Mouse (Mus musculus) urinary bladder, postnatal 14 days (tissue): ENCODE measurements around the gene Ceacam10.
"Not testable (repeated sequence)": the region's sequence is repeated elsewhere in the genome, so short reads cannot be mapped to it uniquely, and the experiment has no call there.

Experiments
- DNase-seq: peaks from one replicate; pipeline ENCODE4 v3.0.0; 2021; ENCODE audit warnings: low spot score

The Ceacam10 gene

DNA sequence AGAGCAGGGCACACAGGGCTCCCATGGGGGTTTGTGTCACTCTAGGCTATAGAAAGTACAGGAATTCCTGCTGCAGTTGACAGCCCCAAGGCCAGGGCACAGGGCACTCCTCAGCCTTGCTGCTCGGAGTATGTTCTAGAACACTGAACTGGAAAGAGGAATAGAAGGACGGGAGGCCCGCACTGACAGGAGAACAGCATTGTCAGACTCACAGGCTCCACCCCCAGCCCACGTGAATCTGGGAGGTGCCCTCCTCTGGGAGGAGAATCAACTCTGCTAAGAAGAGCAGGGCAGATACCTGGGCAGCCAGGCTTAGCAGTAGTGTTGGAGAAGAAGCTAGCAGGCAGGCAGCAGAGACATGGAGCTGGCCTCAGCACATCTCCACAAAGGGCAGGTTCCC is at the start of gene Ceacam10:
Ceacam10 (plus strand) TSS at position 289 of the 400 bp plus-strand sequence.
- not testable (repeated sequence) for DNase-seq

DNA sequence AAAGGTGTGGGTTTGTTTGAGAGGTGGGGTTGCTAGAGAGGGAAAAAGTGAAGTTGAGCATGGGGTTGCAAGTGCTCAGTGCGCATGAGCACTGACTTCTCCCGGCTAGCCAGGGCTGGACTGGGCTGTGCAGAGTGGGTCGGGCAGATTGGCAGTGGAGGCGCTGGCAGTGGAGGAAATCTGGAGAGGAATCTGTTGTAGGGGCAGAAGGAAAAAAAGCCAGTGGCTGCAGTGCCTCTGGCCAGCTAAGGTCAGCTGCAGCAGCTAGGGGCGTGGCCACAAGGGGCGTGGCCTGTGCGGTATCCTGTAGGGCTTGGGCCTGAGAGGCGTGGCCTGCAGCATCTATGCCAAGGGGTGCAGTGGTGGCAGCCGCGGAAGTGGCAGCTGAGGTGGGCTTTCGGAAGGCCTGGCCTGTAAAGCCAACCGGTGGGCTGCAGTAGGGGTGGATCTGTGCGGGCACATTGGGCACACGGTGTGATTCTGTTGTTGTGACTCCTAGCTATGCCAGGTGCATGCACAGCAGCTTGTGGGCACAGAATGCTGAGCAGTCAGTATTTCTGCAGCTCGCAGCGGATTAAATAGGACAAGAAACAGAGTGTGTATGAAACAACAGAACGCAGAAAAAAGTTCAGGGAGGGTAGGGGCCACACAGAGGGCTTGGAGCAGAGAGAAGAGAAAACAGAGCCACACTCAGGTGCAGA is 40.9 kb upstream of the Ceacam10 start:
- peak; percentile 16 for DNase-seq

DNA sequence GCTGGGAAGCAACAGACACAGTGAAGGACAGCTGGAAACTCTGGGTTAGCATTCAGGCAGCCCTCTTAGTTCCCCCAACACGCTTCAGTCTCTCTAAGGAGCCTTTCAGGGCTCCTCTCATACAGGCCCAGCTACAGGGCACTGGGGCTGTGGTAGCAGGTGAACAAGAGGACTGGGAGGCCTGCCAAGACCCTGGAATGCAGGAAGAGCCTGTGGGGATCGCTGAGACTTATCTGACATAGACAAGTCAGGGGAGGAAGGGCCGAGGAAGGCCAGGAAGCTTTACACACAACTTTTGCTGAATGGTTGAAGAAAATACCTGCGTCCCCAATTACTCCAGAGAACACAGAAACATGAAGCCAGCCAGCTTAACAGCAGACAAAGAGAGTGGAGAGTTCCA is 26.3 kb upstream of the Ceacam10 start:
- DNase-seq = no peak

DNA sequence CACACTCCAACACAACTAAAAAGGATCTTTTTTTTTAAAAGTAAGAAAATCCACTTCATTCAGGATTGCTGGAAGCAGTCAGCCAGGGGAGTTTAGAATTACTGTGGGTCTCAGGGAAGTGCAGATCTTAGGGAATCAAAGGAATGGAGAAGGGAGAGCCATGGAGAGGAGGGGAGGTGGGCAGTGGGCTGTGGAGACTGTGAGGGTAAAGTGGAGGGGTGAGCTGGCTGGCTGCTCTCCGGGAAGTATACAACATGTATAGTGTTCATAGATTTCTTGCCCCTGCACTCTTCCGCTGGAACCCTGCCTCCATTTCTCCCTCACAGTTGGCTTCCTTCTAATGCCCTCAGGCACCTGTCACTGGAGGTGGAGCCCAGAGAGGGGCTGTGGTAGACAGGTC is 25.4 kb upstream of the Ceacam10 start:
- no peak for DNase-seq

DNA sequence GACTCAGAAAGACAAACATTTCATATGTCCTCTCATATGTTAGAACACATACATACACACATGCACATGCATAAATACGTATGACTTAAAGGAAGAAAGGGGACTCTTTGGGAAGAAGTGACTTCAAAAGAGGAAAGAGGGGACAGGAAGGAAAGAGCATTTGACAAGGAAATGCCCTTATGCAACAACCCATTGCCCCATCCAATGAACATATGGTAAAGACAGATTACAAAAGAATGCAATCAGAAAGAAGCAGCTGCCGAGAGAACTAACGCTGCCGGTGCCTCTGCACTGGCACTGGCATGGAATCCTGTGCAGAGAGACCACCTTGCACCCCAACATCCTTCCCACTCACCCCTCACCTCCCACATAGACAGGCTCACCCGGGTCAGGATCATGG is 23.5 kb upstream of the Ceacam10 start:
- DNase-seq = no peak

DNA sequence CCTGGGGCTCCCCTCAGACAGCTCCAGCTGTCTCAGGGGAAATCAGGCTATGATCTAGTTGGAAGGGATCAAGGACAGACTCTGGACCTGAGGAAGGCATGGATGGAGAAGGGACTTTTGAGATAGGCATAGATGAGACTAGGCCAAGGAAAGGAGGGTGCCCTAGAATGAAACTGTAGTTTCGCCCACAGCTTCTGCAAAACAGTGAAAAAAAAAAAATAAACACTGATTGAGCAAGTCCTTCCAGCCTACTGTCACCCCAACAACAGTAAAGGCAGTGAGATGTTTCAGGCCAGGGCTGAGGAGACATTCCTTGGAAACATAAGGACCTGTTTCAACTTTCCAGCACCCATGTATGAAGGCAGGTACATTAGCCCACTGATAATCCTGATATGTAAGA is 18.5 kb upstream of the Ceacam10 start:
- no peak for DNase-seq

DNA sequence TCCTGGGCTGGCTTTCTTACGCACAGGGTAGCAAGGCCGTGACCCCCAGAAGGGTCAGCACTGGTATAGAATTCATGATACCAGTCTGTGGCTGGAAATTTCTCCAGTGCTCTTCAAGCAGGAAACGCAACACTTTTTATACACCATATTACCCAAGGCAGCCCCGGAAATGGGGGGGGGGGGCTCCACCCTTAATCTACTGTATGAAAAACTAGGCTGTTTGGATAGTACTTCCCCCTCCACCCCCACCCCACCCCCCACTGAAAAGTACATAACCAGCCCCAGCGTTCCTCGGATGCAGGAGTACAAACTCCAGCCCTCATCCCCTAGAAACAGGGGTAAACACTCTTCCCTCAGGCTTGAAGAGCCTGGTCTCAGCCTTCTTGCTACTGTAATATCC is 16.8 kb upstream of the Ceacam10 start, which contains the start of gene Cd177:
Cd177 (minus strand) TSS at position 101 of the 400 bp plus-strand sequence.
- no peak for DNase-seq

DNA sequence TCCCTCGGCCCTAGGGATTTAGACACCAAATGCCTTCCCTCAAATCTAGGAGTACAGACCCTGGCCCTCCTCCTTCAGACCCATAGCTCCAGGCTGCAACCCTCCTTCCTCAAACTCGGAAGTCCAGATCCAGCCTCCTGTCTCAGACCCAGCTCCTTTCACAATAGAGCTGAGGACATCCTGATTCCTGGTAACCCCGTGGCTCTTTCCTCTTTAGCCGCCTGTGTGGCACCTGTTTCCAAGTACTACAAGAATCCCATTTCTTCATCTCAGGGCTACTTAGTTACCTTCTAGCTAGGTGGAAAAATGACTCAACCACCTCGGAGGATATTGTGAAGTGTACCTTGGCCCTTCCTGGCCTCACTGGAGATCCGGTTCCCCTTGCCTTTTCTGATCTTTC is 15.8 kb upstream of the Ceacam10 start:
- DNase-seq = no peak

DNA sequence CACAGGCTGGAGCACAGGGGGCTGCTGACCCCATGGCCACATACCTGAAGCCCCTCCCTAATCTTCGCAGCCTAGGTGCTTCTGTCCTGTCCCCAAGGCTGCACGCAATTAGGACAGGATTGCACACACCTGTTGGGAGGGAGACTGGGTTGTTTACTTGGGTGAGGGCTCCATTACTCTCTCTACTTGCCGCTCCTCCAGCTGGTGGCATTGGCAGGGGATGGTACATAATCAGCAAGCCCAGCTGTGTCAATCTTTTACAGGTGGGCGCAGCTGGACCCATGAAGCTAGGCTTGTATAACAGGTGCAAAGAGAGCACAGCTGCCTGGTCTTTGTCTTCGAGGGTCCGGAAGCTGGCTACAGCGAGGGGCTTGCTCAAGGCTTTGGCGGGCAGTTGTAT is 14.4 kb upstream of the Ceacam10 start:
- no peak for DNase-seq

DNA sequence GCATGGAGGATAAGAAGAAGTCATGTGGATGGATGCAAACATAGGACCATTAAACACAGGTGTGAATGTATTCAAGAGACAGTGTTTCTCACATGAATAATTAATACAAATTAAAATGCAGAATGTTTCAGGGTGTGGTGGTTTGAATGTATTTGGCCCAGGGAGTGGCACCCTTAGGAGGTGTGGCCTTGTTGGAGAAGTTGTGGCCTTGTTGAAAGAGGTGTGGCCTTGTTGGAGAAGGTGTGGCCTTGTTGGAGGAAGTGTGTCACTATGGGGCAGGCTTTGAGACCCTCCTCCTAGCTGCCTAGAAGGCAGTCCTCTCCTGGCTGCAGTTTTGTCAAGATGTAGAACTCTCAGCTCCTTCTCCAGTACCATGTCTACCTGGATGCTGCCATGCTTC is 5.6 kb upstream of the Ceacam10 start:
- DNase-seq = no peak

DNA sequence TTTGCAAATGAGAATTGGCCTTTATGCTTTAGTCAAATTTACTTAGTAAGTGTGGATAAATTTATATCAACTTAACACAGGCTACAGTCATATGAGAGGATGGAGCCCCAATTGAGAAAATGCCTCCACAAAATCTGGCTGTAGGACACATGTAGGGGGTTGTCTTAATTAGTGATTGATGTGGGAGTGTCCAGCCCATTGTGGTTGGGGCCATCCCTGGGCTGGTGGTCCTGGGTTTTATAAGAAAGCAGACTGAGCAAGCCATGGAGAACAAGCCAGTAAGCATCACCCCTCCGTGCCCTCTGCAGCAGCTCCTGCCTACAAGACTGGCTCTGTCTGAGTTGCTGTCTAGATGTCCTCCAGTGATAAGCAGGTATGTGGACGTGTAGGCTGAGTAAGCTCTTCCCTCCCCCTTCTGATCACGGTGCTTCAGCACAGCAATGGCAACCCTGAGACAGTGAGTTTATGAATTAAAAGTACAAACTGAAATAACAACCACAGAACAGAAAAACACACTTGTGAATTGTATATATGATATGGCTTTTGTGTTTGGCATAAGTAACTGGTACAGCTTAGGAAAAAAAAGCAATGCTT is 3.0 kb upstream of the Ceacam10 start:
- DNase-seq = no peak

DNA sequence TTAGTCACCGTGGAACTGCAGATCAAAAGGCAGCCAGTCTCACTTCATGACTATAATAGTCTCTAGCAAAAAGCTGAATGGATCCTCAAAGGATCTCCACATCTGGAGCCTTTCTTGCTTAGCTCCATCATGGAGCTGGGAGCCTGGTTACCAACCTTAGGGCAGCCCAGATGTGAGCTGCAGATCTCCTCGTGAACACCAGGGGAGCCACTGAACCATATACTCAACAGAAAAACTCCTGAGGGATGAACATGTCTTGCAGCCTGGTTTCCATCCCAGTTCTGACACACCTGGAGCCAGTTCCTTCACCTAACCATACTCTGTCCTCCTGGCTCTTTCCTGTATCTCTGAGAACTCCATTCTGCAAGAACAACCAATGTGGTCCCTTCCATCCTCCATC is 861 bp upstream of the Ceacam10 start:
- no peak for DNase-seq

DNA sequence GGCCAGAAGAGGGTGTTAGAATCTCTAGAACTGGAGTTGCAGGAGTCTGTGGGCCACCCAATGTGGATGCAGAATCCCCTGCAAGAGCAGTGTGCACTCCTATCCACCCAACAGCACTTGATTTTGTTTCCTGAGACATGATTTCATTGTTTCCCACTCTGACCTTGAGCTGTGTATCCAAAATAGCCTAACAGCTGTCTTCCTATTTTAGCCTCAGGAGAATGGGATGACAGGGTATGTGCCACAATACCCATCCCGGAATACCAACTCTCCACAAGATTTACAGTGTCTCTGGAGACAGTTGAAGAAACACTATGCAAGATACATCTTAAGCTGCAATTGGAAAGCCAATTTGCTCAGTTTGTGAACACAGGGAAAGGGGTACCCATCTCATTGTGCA is 20.9 kb downstream of the Ceacam10 start:
- DNase-seq = no peak

DNA sequence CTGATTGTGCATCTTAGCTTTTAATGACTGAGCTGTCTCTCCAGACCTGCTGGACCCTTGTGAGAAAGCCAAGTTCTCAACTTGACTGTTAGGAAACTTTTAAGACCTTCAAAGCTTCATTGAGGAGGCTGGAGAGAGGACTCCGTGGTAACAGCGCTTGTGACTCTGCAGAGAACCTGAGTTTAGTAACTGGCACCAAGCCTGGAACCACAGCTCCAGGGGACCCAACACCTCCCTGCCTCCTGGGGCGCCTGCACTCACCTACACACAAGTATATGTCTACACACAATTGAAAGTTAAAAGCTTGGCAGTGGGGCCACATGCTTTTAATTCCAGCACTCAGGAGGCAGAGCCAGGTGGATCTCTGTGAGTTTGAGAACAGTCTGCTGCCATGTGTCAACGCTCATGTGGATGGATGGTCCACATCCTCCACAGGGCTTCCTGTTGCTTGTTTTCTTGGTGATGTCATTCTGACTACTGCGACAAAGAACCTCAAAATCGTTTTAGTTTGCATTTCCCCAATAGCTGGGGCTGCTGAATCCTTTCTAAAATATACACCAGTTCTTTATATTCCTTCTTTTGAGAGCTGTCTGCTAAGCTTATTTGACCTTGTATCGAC is 25.3 kb downstream of the Ceacam10 start:
- DNase-seq = no peak

DNA sequence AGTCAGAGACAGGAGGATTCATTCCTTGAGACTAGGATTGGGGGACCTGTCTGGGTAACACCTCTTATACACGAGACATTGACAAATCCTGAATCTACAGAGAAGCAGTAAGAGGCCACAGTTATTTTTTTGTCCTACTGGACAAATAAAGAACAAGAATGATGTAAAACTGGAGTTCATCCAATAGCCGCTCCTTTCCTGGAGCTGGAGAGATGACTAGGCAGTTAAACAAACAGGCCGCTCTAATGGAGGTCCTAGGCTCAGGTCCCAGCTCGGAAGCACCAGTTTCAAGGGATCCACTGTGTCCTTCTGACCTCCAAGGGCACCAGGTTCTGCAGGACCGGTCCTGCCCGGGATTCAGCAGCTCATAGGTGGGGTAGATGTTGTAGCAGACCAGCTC is 27.8 kb downstream of the Ceacam10 start:
- peak; percentile 3 for DNase-seq

DNA sequence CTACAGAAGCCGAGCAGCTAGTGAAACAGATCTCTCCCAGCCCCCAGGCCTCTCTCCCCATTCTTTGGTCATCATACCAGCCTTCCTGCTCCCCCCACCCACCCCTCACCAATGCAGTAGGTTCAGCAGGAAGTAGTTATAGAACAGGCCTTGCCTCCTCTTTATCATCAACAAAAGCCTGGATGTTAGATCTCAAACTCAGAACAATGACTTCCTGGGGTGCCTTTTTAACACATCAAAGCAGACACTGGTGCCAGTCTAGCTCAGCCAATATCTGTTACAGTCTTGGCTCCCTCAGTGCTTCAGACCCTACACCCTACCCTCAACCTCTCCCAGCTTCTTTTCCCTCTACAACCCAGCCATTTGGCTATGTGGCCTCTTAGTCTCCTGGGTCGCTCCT is 32.0 kb downstream of the Ceacam10 start:
- no peak for DNase-seq

DNA sequence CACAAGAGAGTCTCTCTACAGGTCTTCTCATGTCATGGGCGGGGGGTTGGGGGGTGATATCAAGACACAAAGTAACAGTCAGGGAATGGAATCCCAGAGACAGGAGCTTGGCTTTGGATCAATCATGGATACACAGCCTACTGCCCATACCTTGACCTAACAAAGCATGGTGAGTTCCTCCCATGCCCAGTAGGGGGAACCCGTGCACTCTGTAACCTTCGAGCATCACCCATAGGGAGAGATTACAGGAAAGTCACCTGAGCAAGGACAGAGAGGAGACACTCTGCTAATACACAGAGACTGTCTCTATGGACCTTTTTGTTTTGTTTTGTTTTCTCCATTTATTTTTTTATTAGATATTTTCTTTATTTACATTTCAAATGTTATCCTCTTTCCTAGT is 40.5 kb downstream of the Ceacam10 start:
- peak; percentile 80 for DNase-seq

DNA sequence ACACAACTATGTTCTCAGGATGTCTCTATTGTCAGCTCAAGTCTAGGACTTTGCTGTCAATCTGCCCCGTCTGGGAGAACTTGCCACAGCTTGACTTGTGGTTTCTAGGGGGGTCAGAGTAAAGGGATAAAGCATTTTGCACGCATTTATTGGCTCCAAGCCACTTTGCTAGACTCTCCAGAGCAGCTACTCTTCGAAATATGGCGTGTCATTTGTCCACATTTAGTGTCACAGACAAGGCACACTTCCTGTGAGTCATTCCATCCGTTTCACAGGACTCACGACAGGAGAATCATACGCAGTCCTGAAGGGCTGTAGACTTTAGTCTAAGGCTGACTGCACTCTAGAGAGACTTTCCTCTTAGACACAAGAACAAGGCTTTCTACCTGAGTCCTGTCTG is 47.4 kb downstream of the Ceacam10 start:
- no peak for DNase-seq

DNA sequence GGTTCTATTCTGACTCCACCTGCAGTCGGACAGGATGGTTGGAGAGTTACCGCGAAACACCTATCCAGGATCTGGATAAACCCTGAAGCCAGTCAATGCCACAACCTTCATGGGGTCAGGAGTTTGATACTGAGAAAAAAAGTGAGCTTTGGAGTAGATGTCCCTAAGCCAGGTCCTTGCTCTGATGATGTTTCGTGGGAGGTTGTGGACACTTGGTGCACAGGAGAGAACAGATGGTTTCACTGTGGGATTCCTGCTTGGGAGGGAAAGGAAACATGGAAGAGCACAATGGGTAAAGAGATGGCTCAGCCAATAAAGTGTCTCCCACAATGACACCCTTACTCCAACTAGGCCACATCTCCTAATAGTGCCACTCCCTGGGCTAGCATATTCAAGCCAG is 50.2 kb downstream of the Ceacam10 start:
- no peak for DNase-seq
